Mouse (Mus musculus) neural tube, embryonic 13.5 days (tissue): ENCODE measurements around the gene Dst. TPM values are rescaled to one million over a fixed set of nuclear protein-coding genes. Genes with fewer than 3 reads are reported as not detected.

Experiments used
- ATAC-seq: fragments of 200-750 bp; cut with Nextera tagmentation; 2 replicates; pipeline ENCODE4 v1.8.0; 2017; ENCODE audit warnings: low read depth, mild to moderate bottlenecking, moderate TSS enrichment, moderate library complexity
- H3K27ac ChIP-seq: fragments of 300-500 bp; sonication (generic); replicated peaks from 2 replicates; pipeline ENCODE4 v1.5.1; 2015; ENCODE audit warnings: moderate library complexity, mild to moderate bottlenecking, inconsistent platforms
- H3K27me3 ChIP-seq: fragments of 300-500 bp; sonication (generic); 2 replicates; pipeline ENCODE4 v1.6.1; 2015; ENCODE audit warnings: mild to moderate bottlenecking, inconsistent platforms
- H3K36me3 ChIP-seq: fragments of 300-500 bp; sonication (generic); 2 replicates; pipeline ENCODE4 v1.6.1; 2015; ENCODE audit warnings: mild to moderate bottlenecking, inconsistent platforms
- H3K4me1 ChIP-seq: fragments of 300-500 bp; sonication (generic); replicated peaks from 2 replicates; pipeline ENCODE4 v1.6.1; 2015; ENCODE audit warnings: inconsistent platforms
- H3K4me2 ChIP-seq: fragments of 300-500 bp; sonication (generic); 2 replicates; pipeline ENCODE4 v1.6.1; 2015; ENCODE audit warnings: inconsistent platforms, mild to moderate bottlenecking, moderate library complexity
- H3K4me3 ChIP-seq: fragments of 300-500 bp; sonication (generic); 2 replicates; pipeline ENCODE4 v1.5.1; 2015; ENCODE audit warnings: mild to moderate bottlenecking, inconsistent platforms
- H3K9ac ChIP-seq: fragments of 300-500 bp; sonication (generic); 2 replicates; pipeline ENCODE4 v1.6.1; 2015; ENCODE audit warnings: moderate library complexity, mild to moderate bottlenecking, inconsistent platforms
- H3K9me3 ChIP-seq: fragments of 300-500 bp; sonication (generic); 2 replicates; pipeline ENCODE4 v1.6.1; 2016; ENCODE audit warnings: inconsistent platforms
- WGBS: fragments of 180-500 bp; shearing (Covaris S2); methylation state at CpG from one replicate; pipeline ENCODE4 v1.1.7; 2015; 5-methylcytosine and 5-hydroxymethylcytosine counted together
- polyA plus RNA-seq: library from polyadenylated mRNA; unstranded; fragments of >200 nt; fragmentation: Nextera tagmentation; extraction: Ambion mirVana; gene quantifications from 2 replicates; pipeline ENCODE4 v1.2.1, GENCODE M21; 2015

The Dst gene
- polyA plus RNA-seq, 1 experiment from 2014 or later, result 44.4 TPM

DNA sequence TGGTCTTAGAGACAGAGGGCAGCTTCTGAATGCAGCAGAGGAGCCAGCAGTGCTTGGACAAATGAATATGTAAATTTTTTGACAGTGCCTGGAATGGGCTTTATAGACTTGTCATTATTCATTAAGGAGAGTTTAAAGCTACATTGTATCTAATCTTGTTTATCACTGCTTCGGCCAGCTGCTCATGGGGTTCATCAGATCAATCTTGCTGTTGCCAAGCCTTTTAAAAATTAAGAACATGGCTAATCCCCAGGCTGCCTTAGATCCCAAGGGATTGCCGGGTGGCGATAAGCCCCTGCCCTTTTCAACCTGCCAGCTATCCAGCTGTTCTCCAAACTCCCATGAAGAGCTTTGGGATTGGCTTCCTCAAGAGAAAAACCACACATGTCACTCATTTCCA is 303.7 kb downstream of the Dst start:
- Histone ChIP-seq H3K36me3 (peaks cover 83% of the 10 kb centered on the region), H3K4me1 (no peaks in the 10 kb centered on the region), H3K9me3 (no peaks in the 10 kb centered on the region), H3K4me2 (no peak overlapping the region), H3K9ac (no peak overlapping the region), H3K27ac (no peak overlapping the region), H3K27me3 (no peaks in the 10 kb centered on the region), H3K4me3 (no peak overlapping the region)
- 69% methylated on average over 3 of the region's 3 CpGs for WGBS
- ATAC-seq, result no peak

DNA sequence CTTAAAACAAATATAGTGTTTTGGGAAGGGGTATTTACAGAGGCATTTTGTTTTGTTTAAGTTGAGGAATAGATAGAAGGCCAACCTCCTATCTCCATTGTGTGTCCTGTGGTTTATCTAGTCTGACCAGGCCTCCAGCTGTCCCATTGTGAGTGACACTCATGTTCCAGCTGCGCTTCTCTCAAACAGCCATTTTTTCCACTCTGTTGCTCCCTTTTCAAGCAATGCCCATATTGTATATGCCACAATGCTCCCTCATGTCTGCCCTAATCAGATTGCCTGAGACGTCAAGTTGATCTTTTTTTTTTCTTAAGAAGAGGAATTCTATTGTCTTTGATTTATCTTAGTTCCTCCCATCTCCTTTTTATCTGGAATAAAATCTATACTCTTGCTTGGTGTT is 308.4 kb downstream of the Dst start:
- no peak overlapping the region for H3K27ac ChIP-seq
- 23% methylated on average over 2 of the region's 2 CpGs for WGBS
- H3K4me3 ChIP-seq, result no peak overlapping the region
- no peak overlapping the region for H3K9ac ChIP-seq
- no peak overlapping the region for H3K4me2 ChIP-seq
- H3K4me1 ChIP-seq, result no peaks in the 10 kb centered on the region
- H3K27me3 ChIP-seq, result no peaks in the 10 kb centered on the region
- peaks cover 74% of the 10 kb centered on the region for H3K36me3 ChIP-seq
- H3K9me3 ChIP-seq, result no peaks in the 10 kb centered on the region
- ATAC-seq, result no peak

DNA sequence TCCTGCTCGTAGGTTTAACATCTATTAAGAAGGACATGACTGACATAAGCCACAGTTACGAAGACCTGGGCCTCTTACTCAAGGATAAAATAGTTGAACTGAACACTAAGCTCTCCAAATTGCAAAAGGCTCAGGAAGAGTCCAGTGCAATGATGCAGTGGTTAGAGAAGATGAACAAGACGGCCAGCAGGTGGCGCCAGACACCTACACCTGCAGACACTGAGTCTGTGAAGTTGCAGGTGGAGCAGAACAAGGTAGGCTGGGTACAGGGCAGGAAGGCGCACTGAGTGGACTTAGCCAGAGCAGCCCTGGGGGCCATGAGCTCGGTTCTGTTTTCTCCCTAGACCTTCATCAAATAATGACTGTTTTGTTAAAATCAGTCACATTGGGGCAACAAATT is 310.3 kb downstream of the Dst start:
- Histone ChIP-seq H3K4me1 (no peaks in the 10 kb centered on the region), H3K9me3 (no peaks in the 10 kb centered on the region), H3K4me2 (no peak overlapping the region), H3K27me3 (no peaks in the 10 kb centered on the region), H3K4me3 (no peak overlapping the region), H3K36me3 (peaks cover 65% of the 10 kb centered on the region), H3K9ac (no peak overlapping the region), H3K27ac (no peak overlapping the region)
- peak; percentile 78 for ATAC-seq
- 46% methylated on average over 6 of the region's 6 CpGs for WGBS

DNA sequence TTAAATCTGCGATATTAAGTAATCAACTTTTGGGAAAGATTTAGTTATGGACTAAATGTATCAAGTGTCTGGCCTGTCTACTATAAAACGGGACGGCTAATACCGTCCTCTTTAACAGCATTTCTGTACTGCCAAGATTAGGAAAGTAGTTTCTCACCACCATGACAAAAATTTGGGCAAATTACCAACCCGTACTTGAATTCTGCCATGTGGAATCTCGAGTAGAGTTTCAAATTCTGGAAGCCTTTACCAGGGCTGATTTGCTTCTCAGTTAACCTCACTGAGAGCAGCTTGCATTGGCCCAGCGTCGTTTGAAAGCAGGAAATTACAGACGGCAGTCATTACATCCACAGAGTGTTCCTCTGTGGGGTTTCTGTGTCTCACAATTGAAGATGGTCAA is 310.8 kb downstream of the Dst start:
- no peak overlapping the region for H3K9ac ChIP-seq
- 90% methylated on average over 9 of the region's 9 CpGs for WGBS
- no peak for ATAC-seq
- H3K4me2 ChIP-seq, result no peak overlapping the region
- H3K27me3 ChIP-seq, result no peaks in the 10 kb centered on the region
- peaks cover 65% of the 10 kb centered on the region for H3K36me3 ChIP-seq
- H3K27ac ChIP-seq, result no peak overlapping the region
- H3K4me1 ChIP-seq, result no peaks in the 10 kb centered on the region
- no peak overlapping the region for H3K4me3 ChIP-seq
- no peaks in the 10 kb centered on the region for H3K9me3 ChIP-seq

DNA sequence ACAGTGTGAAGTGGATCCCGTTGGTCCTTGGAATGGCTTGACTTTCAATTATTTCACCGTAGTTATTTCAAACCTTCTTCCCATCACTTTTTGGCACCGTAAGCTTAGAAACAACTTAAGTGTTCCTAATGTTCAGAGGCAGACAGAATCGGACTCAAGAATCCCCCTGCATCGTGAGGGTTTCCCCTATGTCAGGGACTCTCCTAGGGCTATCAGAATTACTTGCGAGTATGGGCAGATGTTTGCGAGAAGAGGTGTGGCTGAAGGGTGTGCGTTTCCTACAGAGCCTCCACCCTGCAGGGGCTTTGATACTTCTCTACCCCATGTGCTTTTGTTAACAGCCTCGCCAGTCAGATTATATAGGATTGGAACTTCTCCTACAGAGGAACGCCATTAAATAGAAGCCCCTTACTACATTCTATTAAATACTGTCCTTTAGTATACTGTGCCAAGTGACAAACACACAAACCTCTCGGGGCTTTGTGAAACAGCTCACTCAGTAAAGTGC is 312.1 kb downstream of the Dst start:
- Histone ChIP-seq H3K9me3 (no peaks in the 10 kb centered on the region), H3K4me3 (no peak overlapping the region), H3K4me2 (no peak overlapping the region), H3K9ac (no peak overlapping the region), H3K27ac (no peak overlapping the region), H3K27me3 (no peaks in the 10 kb centered on the region), H3K4me1 (no peaks in the 10 kb centered on the region), H3K36me3 (peaks cover 67% of the 10 kb centered on the region)
- WGBS, result 90% methylated on average over 11 of the region's 11 CpGs
- no peak for ATAC-seq

DNA sequence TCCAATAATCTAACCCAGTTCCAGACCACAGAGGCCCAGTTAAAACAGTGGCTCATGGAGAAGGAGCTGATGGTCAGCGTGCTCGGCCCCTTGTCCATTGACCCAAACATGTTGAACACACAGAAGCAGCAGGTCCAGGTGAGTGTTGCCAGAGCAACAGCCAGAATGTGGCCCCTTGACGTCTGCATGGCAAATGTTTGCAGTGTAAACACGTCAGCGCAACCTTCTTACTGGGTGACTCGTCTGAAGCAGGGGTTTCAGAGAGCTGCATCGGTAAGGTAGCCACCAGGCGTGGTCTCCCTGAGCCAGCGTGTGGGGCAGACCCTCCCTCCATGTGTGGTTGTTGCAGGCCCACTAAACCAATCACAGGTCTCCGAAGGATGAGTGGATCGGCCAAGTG is 315.8 kb downstream of the Dst start:
- no peaks in the 10 kb centered on the region for H3K4me1 ChIP-seq
- no peaks in the 10 kb centered on the region for H3K27me3 ChIP-seq
- no peak for ATAC-seq
- H3K4me3 ChIP-seq, result no peak overlapping the region
- no peak overlapping the region for H3K9ac ChIP-seq
- H3K36me3 ChIP-seq, result peaks cover 84% of the 10 kb centered on the region
- no peaks in the 10 kb centered on the region for H3K9me3 ChIP-seq
- H3K27ac ChIP-seq, result no peak overlapping the region
- 93% methylated on average over 11 of the region's 11 CpGs for WGBS
- H3K4me2 ChIP-seq, result no peak overlapping the region

DNA sequence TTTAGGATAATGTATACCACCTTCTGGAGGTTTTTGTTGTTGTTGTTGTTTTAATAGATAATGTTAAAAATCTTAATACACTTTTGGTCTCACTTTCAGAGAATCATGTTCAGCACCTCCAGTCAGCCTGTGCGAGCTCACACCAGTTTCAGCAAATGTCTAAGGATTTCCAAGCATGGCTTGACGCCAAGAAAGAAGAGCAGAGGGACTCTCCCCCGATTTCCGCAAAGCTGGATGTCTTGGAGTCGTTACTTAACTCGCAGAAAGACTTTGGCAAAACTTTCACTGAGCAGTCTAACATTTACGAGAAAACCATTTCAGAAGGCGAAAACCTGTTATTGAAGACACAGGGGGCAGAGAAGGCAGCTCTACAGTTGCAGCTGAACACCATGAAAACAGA is 319.7 kb downstream of the Dst start:
- Histone ChIP-seq H3K36me3 (peaks cover 64% of the 10 kb centered on the region), H3K27ac (no peak overlapping the region), H3K9ac (no peak overlapping the region), H3K9me3 (no peaks in the 10 kb centered on the region), H3K4me1 (no peaks in the 10 kb centered on the region), H3K4me3 (no peak overlapping the region), H3K27me3 (no peaks in the 10 kb centered on the region), H3K4me2 (no peak overlapping the region)
- 89% methylated on average over 8 of the region's 8 CpGs for WGBS
- no peak for ATAC-seq

DNA sequence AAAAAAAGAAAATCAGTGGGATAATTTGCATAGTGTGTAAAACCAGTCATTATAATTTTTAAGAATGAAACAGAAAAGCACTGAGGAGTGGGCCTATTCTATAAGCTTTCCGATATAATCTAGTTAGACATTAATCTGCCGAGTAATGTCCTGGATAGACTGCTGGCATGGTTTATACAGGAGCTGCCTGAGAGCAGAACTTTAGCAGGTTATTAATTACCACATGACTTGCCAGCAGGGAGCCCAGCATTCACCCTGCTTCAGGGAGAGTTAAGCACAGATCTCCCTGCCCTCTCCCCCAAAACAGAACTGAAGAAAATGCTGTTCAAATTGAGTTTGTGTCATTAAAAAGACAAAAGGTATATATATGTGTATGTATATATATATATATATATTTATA is 323.0 kb downstream of the Dst start:
- Histone ChIP-seq H3K9me3 (no peaks in the 10 kb centered on the region), H3K4me3 (no peak overlapping the region), H3K4me2 (no peak overlapping the region), H3K27ac (no peak overlapping the region), H3K36me3 (peaks cover 34% of the 10 kb centered on the region), H3K9ac (no peak overlapping the region), H3K4me1 (peaks cover 15% of the 10 kb centered on the region), H3K27me3 (no peaks in the 10 kb centered on the region)
- ATAC-seq, result no peak
- 55% methylated on average over 2 of the region's 2 CpGs for WGBS

DNA sequence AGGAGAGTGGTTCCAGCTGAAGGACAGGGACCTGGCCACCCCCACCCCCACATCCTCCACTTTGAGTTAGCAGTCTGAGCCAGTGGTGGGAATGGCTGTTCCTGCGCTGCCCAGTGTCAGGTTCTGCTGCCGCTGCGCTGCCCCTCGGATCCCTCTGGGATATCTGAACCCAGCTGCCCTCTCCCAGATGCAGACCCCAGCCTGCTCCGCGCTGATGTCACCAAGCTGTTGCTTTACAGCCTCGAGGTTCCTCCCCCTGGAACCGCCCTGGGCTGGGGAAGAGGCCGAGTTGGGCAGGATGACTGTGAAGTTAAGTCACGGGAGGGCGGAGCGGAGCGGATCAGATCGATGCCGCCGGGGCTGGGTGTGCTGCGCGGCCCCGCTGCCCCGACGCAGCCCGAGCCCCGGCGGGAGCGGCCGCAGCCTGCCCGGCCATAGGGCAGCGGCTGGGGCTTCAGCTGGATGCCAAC is 328.3 kb downstream of the Dst start:
- H3K4me3 ChIP-seq, result peak overlapping the region; percentile 39
- peaks cover 41% of the 10 kb centered on the region for H3K4me1 ChIP-seq
- 0 out of 2 replicates have a peak overlapping the region, but pooled peaks have one; percentile 18 for H3K27ac ChIP-seq
- 2% methylated on average over 28 of the region's 28 CpGs for WGBS
- H3K4me2 ChIP-seq, result peak overlapping the region; percentile 72
- H3K9me3 ChIP-seq, result no peaks in the 10 kb centered on the region
- H3K27me3 ChIP-seq, result no peaks in the 10 kb centered on the region
- no peaks in the 10 kb centered on the region for H3K36me3 ChIP-seq
- H3K9ac ChIP-seq, result peak overlapping the region; percentile 69
- peak; percentile 84 for ATAC-seq

DNA sequence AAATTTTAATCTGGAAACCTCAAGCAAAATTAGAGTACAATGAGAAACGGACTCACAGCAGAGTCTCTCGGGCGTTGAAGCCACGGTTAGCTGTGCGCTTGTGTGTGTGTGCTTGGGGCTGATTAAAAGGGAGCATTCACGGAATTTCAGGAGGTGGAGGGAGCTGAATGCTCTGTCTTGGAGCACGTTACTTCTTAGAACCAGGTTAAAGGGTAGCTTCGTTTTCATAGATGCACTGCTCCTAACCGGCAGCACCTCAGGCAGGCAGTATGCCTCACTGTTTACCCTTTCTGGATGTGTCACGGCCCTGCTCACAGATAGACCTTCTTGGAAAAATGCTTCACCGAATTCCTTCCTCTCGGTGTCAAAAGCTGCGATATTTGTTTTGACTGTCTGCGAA is 329.2 kb downstream of the Dst start:
- Histone ChIP-seq H3K4me2 (peak overlapping the region; percentile 72), H3K9ac (no peak overlapping the region), H3K4me1 (peaks cover 41% of the 10 kb centered on the region), H3K4me3 (0 out of 2 replicates have a peak overlapping the region, but pooled peaks have one; percentile 39), H3K9me3 (no peaks in the 10 kb centered on the region), H3K27ac (no peak overlapping the region), H3K36me3 (no peaks in the 10 kb centered on the region), H3K27me3 (no peaks in the 10 kb centered on the region)
- ATAC-seq, result no peak
- 56% methylated on average over 14 of the region's 14 CpGs for WGBS

DNA sequence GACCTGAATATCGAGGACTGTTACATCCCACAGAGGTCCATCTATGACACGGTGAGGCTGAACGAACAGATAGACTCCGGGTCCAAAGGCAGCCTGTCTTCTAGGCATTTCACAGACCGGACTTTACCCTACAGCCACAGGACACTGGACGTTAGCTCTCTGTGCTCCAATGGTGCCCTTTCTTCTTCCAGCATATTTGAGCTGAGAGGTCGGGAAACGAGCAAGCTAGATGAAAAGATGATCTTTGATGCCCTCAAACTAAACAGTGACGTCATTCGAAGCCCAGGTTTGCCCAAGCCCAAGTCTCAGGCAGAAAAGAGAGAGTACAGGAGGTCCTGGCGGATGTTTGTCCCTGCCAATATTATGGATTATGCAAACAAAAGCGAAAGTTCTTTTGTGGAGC is 329.7 kb downstream of the Dst start:
- peak overlapping the region; percentile 72; the same call in 1 of the 2 replicates for H3K4me2 ChIP-seq
- H3K4me3 ChIP-seq, result no peak overlapping the region
- no peaks in the 10 kb centered on the region for H3K9me3 ChIP-seq
- 59% methylated on average over 12 of the region's 12 CpGs for WGBS
- no peak overlapping the region for H3K27ac ChIP-seq
- peaks cover 3% of the 10 kb centered on the region for H3K36me3 ChIP-seq
- no peak overlapping the region for H3K9ac ChIP-seq
- H3K4me1 ChIP-seq, result peaks cover 41% of the 10 kb centered on the region
- no peaks in the 10 kb centered on the region for H3K27me3 ChIP-seq
- ATAC-seq, result no peak

DNA sequence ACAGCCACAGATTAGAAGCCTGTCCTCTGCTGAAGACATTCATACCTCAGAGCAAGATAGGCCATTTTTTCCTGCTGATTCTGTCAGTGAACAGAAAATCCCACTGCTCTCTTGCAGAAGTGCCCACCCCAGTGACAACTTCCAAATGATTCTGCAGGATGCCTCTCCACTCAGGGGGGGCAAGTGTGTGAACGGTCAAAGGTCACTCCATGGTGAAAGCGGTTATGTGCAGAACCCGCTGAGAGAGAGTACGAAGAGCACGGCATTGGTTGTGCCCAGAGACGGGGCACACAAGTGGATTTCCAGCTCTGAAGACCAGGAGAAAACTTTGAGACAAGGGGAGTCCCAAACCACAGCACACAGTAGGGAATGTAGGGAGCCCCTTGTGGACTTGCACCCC is 330.2 kb downstream of the Dst start:
- H3K4me1 ChIP-seq, result peaks cover 39% of the 10 kb centered on the region
- H3K27ac ChIP-seq, result no peak overlapping the region
- no peaks in the 10 kb centered on the region for H3K9me3 ChIP-seq
- no peak overlapping the region for H3K9ac ChIP-seq
- H3K27me3 ChIP-seq, result no peaks in the 10 kb centered on the region
- WGBS, result 67% methylated on average over 6 of the region's 6 CpGs
- ATAC-seq, result no peak
- no peak overlapping the region for H3K4me3 ChIP-seq
- peaks cover 8% of the 10 kb centered on the region for H3K36me3 ChIP-seq
- H3K4me2 ChIP-seq, result no peak overlapping the region

DNA sequence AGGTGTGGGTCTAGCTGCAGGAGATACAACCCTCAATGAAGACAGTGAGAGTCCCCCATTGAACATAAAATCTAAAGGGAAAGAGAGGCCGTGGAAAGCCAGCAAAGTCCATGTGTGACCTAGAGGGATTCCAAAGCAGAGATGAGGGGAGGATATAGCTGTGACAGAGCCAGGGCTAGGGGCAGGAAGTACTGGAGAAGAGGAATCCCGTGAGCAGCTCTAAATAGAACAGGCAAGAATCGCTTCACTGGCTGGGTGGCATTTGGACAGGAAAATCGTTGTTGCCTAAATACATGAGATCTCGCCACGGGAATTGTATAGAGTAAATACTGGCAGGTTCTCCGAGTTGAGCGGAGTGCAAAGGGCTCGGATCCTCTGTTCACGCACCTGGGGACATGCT is 336.7 kb downstream of the Dst start:
- no peaks in the 10 kb centered on the region for H3K4me1 ChIP-seq
- no peak for ATAC-seq
- no peak overlapping the region for H3K4me3 ChIP-seq

More for the DNA sequence above, 336.7 kb downstream of the Dst start:
- H3K4me2 ChIP-seq, result no peak overlapping the region
- peaks cover 60% of the 10 kb centered on the region for H3K36me3 ChIP-seq
- 90% methylated on average over 10 of the region's 10 CpGs for WGBS
- no peaks in the 10 kb centered on the region for H3K9me3 ChIP-seq
- H3K9ac ChIP-seq, result no peak overlapping the region
- H3K27ac ChIP-seq, result no peak overlapping the region
- H3K27me3 ChIP-seq, result no peaks in the 10 kb centered on the region
